Mouse (Mus musculus): ENCODE results near the gene Cryba2.

- TF ChIP-seq MYOG (IDR thresholded peaks at IDR 0.05; ENCODE audit: control insufficient read depth in 1 of 3, insufficient read depth in 1 of 3, insufficient read length in 2 of 3, low read depth in 2 of 3), result no peak
- no peak for TF ChIP-seq POLR2A (IDR thresholded peaks at IDR 0.05; ENCODE audit: insufficient read length, low read depth)
- TF ChIP-seq E2F4 (IDR thresholded peaks at IDR 0.05; ENCODE audit: insufficient read depth), result no peak
- TF ChIP-seq SRF (IDR thresholded peaks at IDR 0.05; ENCODE audit: control insufficient read depth, insufficient read length, low read depth), result no peak
- TF ChIP-seq CEBPB (IDR thresholded peaks at IDR 0.05; ENCODE audit: insufficient read depth, poor library complexity, severe bottlenecking), result no peak
- TF ChIP-seq REST (IDR thresholded peaks at IDR 0.05; ENCODE audit: insufficient read depth, insufficient read length), result no peak
- no peak for TF ChIP-seq TCF12 (IDR thresholded peaks at IDR 0.05; ENCODE audit: insufficient read depth, poor library complexity, severe bottlenecking)
- no peak for TF ChIP-seq MAX (IDR thresholded peaks at IDR 0.05; ENCODE audit: low read depth)
- TF ChIP-seq MYOD1 (IDR thresholded peaks at IDR 0.05; ENCODE audit: control insufficient read depth in 1 of 3, insufficient read length in 2 of 3, low read depth in 2 of 3), result no peak
- no peak for TF ChIP-seq USF1 (IDR thresholded peaks at IDR 0.05; ENCODE audit: low read depth)
Measured at GRCm38 (mm10) chr1:74877199-74877598, 15.7 kb downstream of the Cryba2 start.

All from myocyte (in vitro differentiated cells).